Mouse (Mus musculus) stomach, embryonic 14.5 days (tissue): ENCODE results near the gene Kctd7. TPM values are rescaled to one million over a fixed set of nuclear protein-coding genes. Genes with fewer than 3 reads are reported as not detected.

Experiments
- ATAC-seq: fragments of 200-750 bp; cut with Nextera tagmentation; 2 replicates; pipeline ENCODE4 v1.8.0; 2017; ENCODE audit warnings: low read depth, moderate TSS enrichment; ENCODE audit not compliant: insufficient number of reproducible peaks, insufficient read depth, low FRiP score
- H3K27ac ChIP-seq: fragments of 300-500 bp; sonication (generic); 2 replicates; pipeline ENCODE4 v1.5.1; 2014; ENCODE audit warnings: mild to moderate bottlenecking, low read length, moderate library complexity, mixed read lengths
- H3K27me3 ChIP-seq: fragments of 300-500 bp; sonication (generic); 2 replicates; pipeline ENCODE4 v1.6.1; 2014; ENCODE audit warnings: low read length, control low read depth, mixed read lengths; ENCODE audit not compliant: control insufficient read depth, insufficient read depth
- H3K36me3 ChIP-seq: fragments of 300-500 bp; sonication (generic); 2 replicates; pipeline ENCODE4 v1.6.1; 2014; ENCODE audit warnings: mild to moderate bottlenecking, control low read depth, low read length, moderate library complexity, mixed read lengths; ENCODE audit not compliant: control insufficient read depth, insufficient read depth
- H3K4me1 ChIP-seq: fragments of 300-500 bp; sonication (generic); 2 replicates; pipeline ENCODE4 v1.6.1; 2014; ENCODE audit warnings: low read length, control low read depth, mixed read lengths; ENCODE audit not compliant: control insufficient read depth, insufficient read depth
- H3K4me2 ChIP-seq: fragments of 300-500 bp; sonication (generic); replicated peaks from 2 replicates; pipeline ENCODE4 v1.6.1; 2014; ENCODE audit warnings: low read depth, low read length, control low read depth
- H3K4me3 ChIP-seq: fragments of 300-500 bp; sonication (generic); 2 replicates; pipeline ENCODE4 v1.5.1; 2014; ENCODE audit warnings: low read depth, low read length, control low read depth
- H3K9ac ChIP-seq: fragments of 300-500 bp; sonication (generic); replicated peaks from 2 replicates; pipeline ENCODE4 v1.6.1; 2014; ENCODE audit warnings: low read depth, mild to moderate bottlenecking, control low read depth, low read length, moderate library complexity, mixed read lengths
- H3K9me3 ChIP-seq: fragments of 300-500 bp; sonication (generic); 2 replicates; pipeline ENCODE4 v1.6.1; 2016; ENCODE audit warnings: low read depth, low read length, control low read depth; ENCODE audit not compliant: control insufficient read depth
- WGBS: fragments of 180-500 bp; shearing (Covaris S2); extraction: QIAGEN DNeasy Blood & Tissue Kit; methylation state at CpG from one replicate; pipeline ENCODE4 v1.1.7; 2014; 5-methylcytosine and 5-hydroxymethylcytosine counted together
- polyA plus RNA-seq: library from polyadenylated mRNA; unstranded; fragments of >200 nt; fragmentation: Nextera tagmentation; extraction: Ambion mirVana; gene quantifications from 2 replicates; pipeline ENCODE4 v1.2.1, GENCODE M21; 2014

The Kctd7 gene
- polyA plus RNA-seq, 1 experiment from 2014 or later: 5.0 TPM

GRCm38 (mm10) chr5:130187383-130187782 lies 42.7 kb downstream of the Kctd7 start:
- ATAC-seq: 0 out of 2 replicates have a peak, but pooled peaks have one; percentile 40
- H3K36me3 ChIP-seq: peaks cover 22% of the 10 kb centered on the region
- H3K4me2 ChIP-seq: no peak overlapping the region
- no peak overlapping the region for H3K4me3 ChIP-seq
- H3K9ac ChIP-seq: no peak overlapping the region
- no peak overlapping the region for H3K27ac ChIP-seq
- 68% methylated on average over 7 of the region's 7 CpGs for WGBS
- no peaks in the 10 kb centered on the region for H3K9me3 ChIP-seq
- H3K27me3 ChIP-seq: no peaks in the 10 kb centered on the region
- 0 out of 2 replicates have a peak, but pooled peaks cover 10% of the 10 kb centered on the region for H3K4me1 ChIP-seq

- Histone ChIP-seq H3K27ac (no peak overlapping the region), H3K36me3 (peaks cover 31% of the 10 kb centered on the region), H3K4me3 (no peak overlapping the region), H3K27me3 (no peaks in the 10 kb centered on the region), H3K9me3 (no peaks in the 10 kb centered on the region), H3K9ac (no peak overlapping the region), H3K4me1 (0 out of 2 replicates have a peak, but pooled peaks cover 4% of the 10 kb centered on the region), H3K4me2 (no peak overlapping the region)
- WGBS: 92% methylated on average over 6 of the region's 6 CpGs
- ATAC-seq: no peak
Observed at GRCm38 (mm10) chr5:130190909-130191308, 46.2 kb downstream of the Kctd7 start.

GRCm38 (mm10) chr5:130191865-130192264 lies 47.2 kb downstream of the Kctd7 start:
- no peak overlapping the region for H3K4me2 ChIP-seq
- WGBS: 62% methylated on average over 6 of the region's 6 CpGs
- H3K36me3 ChIP-seq: peaks cover 31% of the 10 kb centered on the region
- H3K27ac ChIP-seq: peak overlapping the region; percentile 29; the same call in 1 of the 2 replicates
- H3K4me3 ChIP-seq: no peak overlapping the region
- H3K9ac ChIP-seq: no peak overlapping the region
- H3K4me1 ChIP-seq: 0 out of 2 replicates have a peak, but pooled peaks cover 4% of the 10 kb centered on the region
- ATAC-seq: no peak
- H3K27me3 ChIP-seq: no peaks in the 10 kb centered on the region
- H3K9me3 ChIP-seq: no peaks in the 10 kb centered on the region

- 45% methylated on average over 2 of the region's 2 CpGs for WGBS
- peak; percentile 70 for ATAC-seq
- peaks cover 31% of the 10 kb centered on the region for H3K36me3 ChIP-seq
Observed at GRCm38 (mm10) chr5:130192356-130192944, 47.8 kb downstream of the Kctd7 start.

GRCm38 (mm10) chr5:130193760-130194159 lies 49.1 kb downstream of the Kctd7 start:
- Histone ChIP-seq H3K27me3 (no peaks in the 10 kb centered on the region), H3K36me3 (peaks cover 35% of the 10 kb centered on the region)

More at GRCm38 (mm10) chr5:130192356-130192944, 47.8 kb downstream of the Kctd7 start:
- Histone ChIP-seq H3K9ac (no peak overlapping the region), H3K4me1 (0 out of 2 replicates have a peak, but pooled peaks cover 4% of the 10 kb centered on the region), H3K27ac (peak overlapping the region; percentile 29; the same call in 1 of the 2 replicates), H3K4me2 (no peak overlapping the region), H3K27me3 (no peaks in the 10 kb centered on the region), H3K4me3 (no peak overlapping the region), H3K9me3 (no peaks in the 10 kb centered on the region)

GRCm38 (mm10) chr5:130196307-130196706 lies 51.6 kb downstream of the Kctd7 start:
- WGBS: 93% methylated on average over 1 of the region's 1 CpGs
- no peak overlapping the region for H3K9ac ChIP-seq
- H3K27me3 ChIP-seq: no peaks in the 10 kb centered on the region
- ATAC-seq: no peak
- H3K36me3 ChIP-seq: peaks cover 35% of the 10 kb centered on the region
- no peak overlapping the region for H3K4me2 ChIP-seq
- H3K4me1 ChIP-seq: 0 out of 2 replicates have a peak, but pooled peaks cover 4% of the 10 kb centered on the region
- no peak overlapping the region for H3K27ac ChIP-seq
- no peaks in the 10 kb centered on the region for H3K9me3 ChIP-seq
- H3K4me3 ChIP-seq: no peak overlapping the region

More at GRCm38 (mm10) chr5:130193760-130194159, 49.1 kb downstream of the Kctd7 start:
- Histone ChIP-seq H3K9me3 (no peaks in the 10 kb centered on the region), H3K4me3 (no peak overlapping the region), H3K4me2 (no peak overlapping the region), H3K4me1 (0 out of 2 replicates have a peak, but pooled peaks cover 4% of the 10 kb centered on the region), H3K27ac (no peak overlapping the region), H3K9ac (no peak overlapping the region)
- no peak for ATAC-seq
- WGBS: 73% methylated on average over 3 of the region's 3 CpGs

- Histone ChIP-seq H3K27me3 (no peaks in the 10 kb centered on the region), H3K36me3 (peaks cover 27% of the 10 kb centered on the region), H3K27ac (no peak overlapping the region), H3K4me2 (no peak overlapping the region), H3K4me1 (no peaks in the 10 kb centered on the region), H3K4me3 (no peak overlapping the region), H3K9ac (no peak overlapping the region), H3K9me3 (no peaks in the 10 kb centered on the region)
- 75% methylated on average over 3 of the region's 3 CpGs for WGBS
- ATAC-seq: no peak
Observed at GRCm38 (mm10) chr5:130197454-130197853, 52.8 kb downstream of the Kctd7 start.

GRCm38 (mm10) chr5:130197981-130198380 lies 53.3 kb downstream of the Kctd7 start:
- H3K4me3 ChIP-seq: no peak overlapping the region
- H3K27me3 ChIP-seq: no peaks in the 10 kb centered on the region
- no peak overlapping the region for H3K9ac ChIP-seq
- H3K9me3 ChIP-seq: no peaks in the 10 kb centered on the region
- peaks cover 27% of the 10 kb centered on the region for H3K36me3 ChIP-seq
- H3K27ac ChIP-seq: no peak overlapping the region
- WGBS: 91% methylated on average over 7 of the region's 7 CpGs
- no peak for ATAC-seq
- no peaks in the 10 kb centered on the region for H3K4me1 ChIP-seq
- H3K4me2 ChIP-seq: no peak overlapping the region
